Mouse (Mus musculus) ovary, postnatal 14 days (tissue): Measurements from ENCODE around the gene Gdi2.

ENCODE experiments used
- DNase-seq: peaks from one replicate; pipeline ENCODE4 v3.0.0; 2022; ENCODE audit warnings: low spot score

Gene Gdi2

GRCm38 (mm10) chr13:3547856-3548255, 10.0 kb downstream of the Gdi2 start:
- no peak for DNase-seq

- DNase-seq = no peak
Observed at GRCm38 (mm10) chr13:3563130-3563529, 25.3 kb downstream of the Gdi2 start.

GRCm38 (mm10) chr13:3563953-3564352, 26.1 kb downstream of the Gdi2 start:
- DNase-seq = no peak

- DNase-seq = no peak
Observed at GRCm38 (mm10) chr13:3590789-3591188, 52.9 kb downstream of the Gdi2 start.

- DNase-seq = no peak
Observed at GRCm38 (mm10) chr13:3594311-3594710, 56.4 kb downstream of the Gdi2 start.

- DNase-seq = no peak
Observed at GRCm38 (mm10) chr13:3596232-3596631, 58.4 kb downstream of the Gdi2 start.

GRCm38 (mm10) chr13:3609780-3610117, 71.9 kb downstream of the Gdi2 start:
- DNase-seq = no peak

GRCm38 (mm10) chr13:3610118-3610794, 72.4 kb downstream of the Gdi2 start:
- no peak for DNase-seq

GRCm38 (mm10) chr13:3610795-3611438, 73.1 kb downstream of the Gdi2 start, which contains the start of gene Fam208b:
Fam208b (minus strand) TSS chr13:3611108.
- DNase-seq = peak; percentile 92
